Comparison of ENCODE assay signal across 14 mouse cellular contexts in genomic region chrX:102032431-102032830, GRCm38 (mm10). TPM values are rescaled to one million over a fixed set of nuclear protein-coding genes. Genes with fewer than 3 reads are reported as not detected.
DNase-seq lines count a peak whose midpoint lies in the region; ATAC-seq lines count a peak whose summit lies in the region.
"Had no signal": no experiment of that assay in that cellular context is flagged by ENCODE, and none has a peak within 500 bp of the region (broad histone marks: within the 10 kb centered on the region; RNA-seq: fewer than 3 reads in every experiment).

No protein-coding gene starts in this region.

- H3K27me3 ChIP-seq in heart, embryonic 15.5 days: no peaks in the 10 kb centered on the region
- peaks cover 14% of the 10 kb centered on the region for H3K27me3 ChIP-seq in midbrain, embryonic 11.5 days (ENCODE audit: control insufficient read depth, insufficient read depth, low read length)
- peaks cover 43% of the 10 kb centered on the region; the same call in 1 of the 2 replicates for H3K27me3 ChIP-seq in midbrain, embryonic 13.5 days

- WGBS in heart, embryonic 15.5 days: 34% methylated on average over 8 of the region's 8 CpGs
- 53% methylated on average over 8 of the region's 8 CpGs for WGBS in midbrain, embryonic 11.5 days
- WGBS in midbrain, embryonic 13.5 days: 47% methylated on average over 8 of the region's 8 CpGs

- H3K36me3 ChIP-seq in heart, embryonic 15.5 days: no peaks in the 10 kb centered on the region
- H3K36me3 ChIP-seq in midbrain, embryonic 11.5 days (ENCODE audit: control insufficient read depth, insufficient read depth, low read length): no peaks in the 10 kb centered on the region
- no peaks in the 10 kb centered on the region for H3K36me3 ChIP-seq in midbrain, embryonic 13.5 days
- H3K36me3 ChIP-seq: limb, embryonic 13.5 days; neural tube, embryonic 13.5 days had no signal

- intact Hi-C loops in heart, postnatal 14 days (cut with DNase I): no loop called here

- peaks cover 12% of the 10 kb centered on the region for H3K4me1 ChIP-seq in heart, embryonic 15.5 days (replicated peaks)
- 0 out of 2 replicates have a peak, but pooled peaks cover 2% of the 10 kb centered on the region for H3K4me1 ChIP-seq in midbrain, embryonic 11.5 days (ENCODE audit: control insufficient read depth, insufficient read depth, low read length)
- peaks cover 5% of the 10 kb centered on the region; the same call in 1 of the 2 replicates for H3K4me1 ChIP-seq in midbrain, embryonic 13.5 days (replicated peaks)
- H3K4me1 ChIP-seq: neural tube, embryonic 13.5 days had no signal

- DNase-seq in embryo, embryonic 10 days (ENCODE audit: low spot score): peak; percentile 18
- no peak for DNase-seq in embryo, embryonic 9.5 days (ENCODE audit: extremely low spot score)
- DNase-seq in heart, postnatal 14 days: no peak
- DNase-seq in midbrain, embryonic 11.5 days (ENCODE audit: low spot score, missing footprints): peak; percentile 84
- DNase-seq in frontal cortex, postnatal 10 days (ENCODE audit: low spot score in 2 of 2): no peak
- DNase-seq in ovary, postnatal 36 days (ENCODE audit: low spot score): no peak
- DNase-seq: cerebellum, postnatal 10 days; gastrocnemius, postnatal 36 days had no signal

- no peak for ATAC-seq in heart, embryonic 15.5 days (replicated peaks; ENCODE audit: insufficient number of reproducible peaks, insufficient read depth, low FRiP score, low read depth)
- no peak for ATAC-seq in midbrain, embryonic 11.5 days (ENCODE audit: low FRiP score)
- no peak for ATAC-seq in midbrain, embryonic 13.5 days

- H3K4me3 ChIP-seq in heart, embryonic 15.5 days: no peak overlapping the region
- no peak overlapping the region for H3K4me3 ChIP-seq in midbrain, embryonic 11.5 days (ENCODE audit: low read depth, low read length)
- H3K4me3 ChIP-seq in midbrain, embryonic 13.5 days (replicated peaks): no peak overlapping the region
- H3K4me3 ChIP-seq: erythroblast, embryonic 14.5 days; limb, embryonic 13.5 days; neural tube, embryonic 13.5 days had no signal

- H3K4me2 ChIP-seq in heart, embryonic 15.5 days: no peak overlapping the region
- H3K4me2 ChIP-seq in midbrain, embryonic 11.5 days: no peak overlapping the region
- no peak overlapping the region for H3K4me2 ChIP-seq in midbrain, embryonic 13.5 days (replicated peaks)
- H3K4me2 ChIP-seq: limb, embryonic 13.5 days; neural tube, embryonic 13.5 days had no signal

- H3K9me3 ChIP-seq in heart, embryonic 15.5 days (replicated peaks): no peaks in the 10 kb centered on the region
- H3K9me3 ChIP-seq in midbrain, embryonic 11.5 days (ENCODE audit: control insufficient read depth, low read length): no peaks in the 10 kb centered on the region
- no peaks in the 10 kb centered on the region for H3K9me3 ChIP-seq in midbrain, embryonic 13.5 days
- H3K9me3 ChIP-seq: limb, embryonic 13.5 days; neural tube, embryonic 13.5 days had no signal

- H3K27ac ChIP-seq in heart, embryonic 15.5 days: peak overlapping the region; percentile 58
- no peak overlapping the region for H3K27ac ChIP-seq in midbrain, embryonic 11.5 days (ENCODE audit: low read depth, low read length)
- H3K27ac ChIP-seq in midbrain, embryonic 13.5 days: no peak overlapping the region
- H3K27ac ChIP-seq: limb, embryonic 13.5 days; liver, embryonic 14.5 days; neural tube, embryonic 13.5 days had no signal

- no peak overlapping the region for H3K9ac ChIP-seq in heart, embryonic 15.5 days
- H3K9ac ChIP-seq in midbrain, embryonic 11.5 days (ENCODE audit: low read length): no peak overlapping the region
- H3K9ac ChIP-seq in midbrain, embryonic 13.5 days (replicated peaks): no peak overlapping the region
- H3K9ac ChIP-seq: limb, embryonic 13.5 days; liver, embryonic 14.5 days; neural tube, embryonic 13.5 days had no signal

RNA-seq across cellular contexts. Expression of gene Rtl5, which starts 38.7 kb away (rescaled TPM):
- polyA plus RNA-seq in heart, embryonic 15.5 days (2015; fragmentation: Nextera tagmentation; extraction: Ambion mirVana): 1.2 and 1.3 TPM in 2 replicates
- total RNA-seq in heart, postnatal 14 days (2021): 1 to 10 TPM; 1.6 to 2.7 TPM
- 3.2 and 3.5 TPM in 2 replicates for polyA plus RNA-seq in midbrain, embryonic 11.5 days (2014; fragmentation: Nextera tagmentation; extraction: Ambion mirVana)
- polyA plus RNA-seq in midbrain, embryonic 13.5 days (2015; fragmentation: Nextera tagmentation; extraction: Ambion mirVana): 8.0 and 10.9 TPM in 2 replicates

Comparison
In these comparisons a context has a peak if more than half of its experiments do, and no peak if none do; other contexts are left out.
1. DNase-seq: peak in embryo, embryonic 10 days (single experiment) and midbrain, embryonic 11.5 days (single experiment); none in embryo, embryonic 9.5 days (single experiment), heart, postnatal 14 days (0 of 2), frontal cortex, postnatal 10 days (0 of 2) and ovary, postnatal 36 days (single experiment).